18 mouse cellular contexts compared by ENCODE assay signal in the genomic region with DNA sequence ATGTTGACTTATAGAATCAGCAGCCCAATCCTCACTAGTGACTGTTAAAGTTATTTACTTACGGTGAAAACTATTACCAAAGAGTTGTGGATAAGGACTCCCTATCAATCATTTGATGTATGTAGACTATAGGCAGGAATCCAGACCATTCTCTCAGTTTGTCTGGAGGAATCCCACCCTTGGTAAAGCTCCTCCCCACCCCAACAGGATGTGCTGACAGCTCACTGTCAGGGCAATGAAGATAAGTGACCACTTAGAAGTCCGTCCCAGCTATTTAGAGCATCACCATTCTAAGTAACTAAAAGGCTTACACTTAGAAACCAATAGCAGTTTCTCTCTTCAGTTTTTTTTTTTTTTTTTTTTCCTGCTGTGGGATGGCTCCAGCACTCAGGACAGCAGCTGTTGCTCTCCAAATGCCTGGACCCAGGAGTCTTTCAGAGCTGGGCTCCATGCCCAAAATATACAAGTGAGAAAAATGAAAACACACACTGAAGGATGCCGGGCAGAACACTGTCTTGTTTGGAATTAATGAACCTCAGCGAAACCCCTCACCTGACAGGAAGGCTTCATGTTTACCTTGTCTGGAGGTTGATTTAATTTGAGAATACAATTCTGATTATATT. TPM values are rescaled to one million over a fixed set of nuclear protein-coding genes. Genes with fewer than 3 reads are reported as not detected.
DNase-seq lines count a peak whose midpoint lies in the region; ATAC-seq and TF ChIP-seq lines count a peak whose summit lies in the region.
"Had no signal": no experiment of that assay in that cellular context is flagged by ENCODE, and none has a peak within 500 bp of the region (broad histone marks: within the 10 kb centered on the region; RNA-seq: fewer than 3 reads in every experiment).

No protein-coding gene starts in this region.

- peak; percentile 3 for DNase-seq in embryo, embryonic 9.5 days (ENCODE audit: extremely low spot score)
- DNase-seq in embryo, embryonic 10.5 days (ENCODE audit: low spot score) = no peak
- DNase-seq in hindbrain, embryonic 10.5 days (ENCODE audit: low spot score) = no peak
- DNase-seq in midbrain, postnatal 0 days (ENCODE audit: low spot score) = peak; percentile 72
- DNase-seq in midbrain, embryonic 10.5 days (ENCODE audit: low spot score) = no peak
- no peak for DNase-seq in thymus, postnatal 10 days (ENCODE audit: low spot score in 2 of 2)
- DNase-seq: adrenal gland, postnatal 14 days; lung, postnatal 4 days; thymus, adult 18-20 months had no signal

- ATAC-seq in hindbrain, embryonic 16.5 days = peak; percentile 73
- no peak for ATAC-seq in midbrain, postnatal 0 days (ENCODE audit: low FRiP score)
- ATAC-seq in stomach, embryonic 15.5 days (ENCODE audit: insufficient read depth, low FRiP score, low read depth) = peak; percentile 18; the same call in 1 of the 2 replicates

- H3K9ac ChIP-seq in hindbrain, embryonic 16.5 days (ENCODE audit: low read depth, low read length) = no peak overlapping the region
- H3K9ac ChIP-seq in midbrain, postnatal 0 days (replicated peaks; ENCODE audit: low read length, poor library complexity, severe bottlenecking) = no peak overlapping the region
- H3K9ac ChIP-seq in stomach, embryonic 15.5 days = no peak overlapping the region
- H3K9ac ChIP-seq: heart, embryonic 12.5 days; hindbrain, embryonic 15.5 days; kidney, embryonic 15.5 days; liver, embryonic 14.5 days had no signal

- no peak for TF ChIP-seq CTCF in midbrain, postnatal 0 days (IDR thresholded peaks at IDR 0.05)

- no peaks in the 10 kb centered on the region for H3K36me3 ChIP-seq in hindbrain, embryonic 16.5 days (ENCODE audit: control insufficient read depth, insufficient read depth, low read length)
- H3K36me3 ChIP-seq in hindbrain, embryonic 10.5 days = no peaks in the 10 kb centered on the region
- no peaks in the 10 kb centered on the region for H3K36me3 ChIP-seq in midbrain, postnatal 0 days (ENCODE audit: insufficient read depth, low read length)
- H3K36me3 ChIP-seq in midbrain, embryonic 10.5 days = no peaks in the 10 kb centered on the region
- no peaks in the 10 kb centered on the region for H3K36me3 ChIP-seq in stomach, embryonic 15.5 days
- H3K36me3 ChIP-seq: heart, embryonic 12.5 days; hindbrain, embryonic 15.5 days; kidney, embryonic 15.5 days had no signal

- H3K4me3 ChIP-seq in hindbrain, embryonic 16.5 days (ENCODE audit: low read length) = no peak overlapping the region
- H3K4me3 ChIP-seq in hindbrain, embryonic 10.5 days = no peak overlapping the region
- H3K4me3 ChIP-seq in midbrain, postnatal 0 days (ENCODE audit: low read depth, low read length) = no peak overlapping the region
- H3K4me3 ChIP-seq in midbrain, embryonic 10.5 days = no peak overlapping the region
- H3K4me3 ChIP-seq in stomach, embryonic 15.5 days (replicated peaks) = no peak overlapping the region
- H3K4me3 ChIP-seq: heart, embryonic 12.5 days; hindbrain, embryonic 15.5 days; kidney, embryonic 15.5 days had no signal

- no peak overlapping the region for H3K4me2 ChIP-seq in hindbrain, embryonic 16.5 days (ENCODE audit: low read length)
- H3K4me2 ChIP-seq in midbrain, postnatal 0 days (ENCODE audit: low read depth, low read length, poor library complexity, severe bottlenecking) = no peak overlapping the region
- H3K4me2 ChIP-seq in stomach, embryonic 15.5 days = no peak overlapping the region
- H3K4me2 ChIP-seq: heart, embryonic 12.5 days; hindbrain, embryonic 15.5 days; kidney, embryonic 15.5 days had no signal

- 55% methylated on average over 4 of the region's 4 CpGs for WGBS in hindbrain, embryonic 16.5 days
- 81% methylated on average over 4 of the region's 4 CpGs for WGBS in hindbrain, embryonic 10.5 days
- 76% methylated on average over 4 of the region's 4 CpGs for WGBS in midbrain, postnatal 0 days
- 85% methylated on average over 4 of the region's 4 CpGs for WGBS in midbrain, embryonic 10.5 days
- WGBS in stomach, embryonic 15.5 days = 23% methylated on average over 4 of the region's 4 CpGs

- no peaks in the 10 kb centered on the region for H3K27me3 ChIP-seq in hindbrain, embryonic 16.5 days (replicated peaks; ENCODE audit: control insufficient read depth, insufficient read depth, low read length)
- H3K27me3 ChIP-seq in hindbrain, embryonic 10.5 days (ENCODE audit: insufficient read depth, poor library complexity, severe bottlenecking) = no peaks in the 10 kb centered on the region
- no peaks in the 10 kb centered on the region for H3K27me3 ChIP-seq in midbrain, postnatal 0 days (ENCODE audit: insufficient read depth, low read length)
- H3K27me3 ChIP-seq in midbrain, embryonic 10.5 days (ENCODE audit: low read depth, poor library complexity, severe bottlenecking) = no peaks in the 10 kb centered on the region
- H3K27me3 ChIP-seq in stomach, embryonic 15.5 days (replicated peaks) = no peaks in the 10 kb centered on the region
- H3K27me3 ChIP-seq: heart, embryonic 12.5 days; hindbrain, embryonic 15.5 days had no signal

- H3K4me1 ChIP-seq in hindbrain, embryonic 16.5 days (ENCODE audit: control insufficient read depth, insufficient read depth, low read depth, low read length) = no peaks in the 10 kb centered on the region
- no peaks in the 10 kb centered on the region for H3K4me1 ChIP-seq in hindbrain, embryonic 10.5 days (replicated peaks)
- no peaks in the 10 kb centered on the region for H3K4me1 ChIP-seq in midbrain, postnatal 0 days (ENCODE audit: insufficient read depth, low read length)
- no peaks in the 10 kb centered on the region for H3K4me1 ChIP-seq in midbrain, embryonic 10.5 days
- H3K4me1 ChIP-seq in stomach, embryonic 15.5 days = no peaks in the 10 kb centered on the region
- H3K4me1 ChIP-seq: kidney, embryonic 15.5 days had no signal

- no peaks in the 10 kb centered on the region for H3K9me3 ChIP-seq in hindbrain, embryonic 16.5 days (ENCODE audit: control insufficient read depth, low read length)
- no peaks in the 10 kb centered on the region for H3K9me3 ChIP-seq in hindbrain, embryonic 10.5 days
- H3K9me3 ChIP-seq in midbrain, postnatal 0 days (ENCODE audit: low read length) = no peaks in the 10 kb centered on the region
- H3K9me3 ChIP-seq in midbrain, embryonic 10.5 days (replicated peaks) = no peaks in the 10 kb centered on the region
- H3K9me3 ChIP-seq in stomach, embryonic 15.5 days = no peaks in the 10 kb centered on the region
- H3K9me3 ChIP-seq: heart, embryonic 12.5 days; hindbrain, embryonic 15.5 days; kidney, embryonic 15.5 days had no signal

- no peak overlapping the region for H3K27ac ChIP-seq in hindbrain, embryonic 16.5 days (ENCODE audit: low read depth, low read length)
- H3K27ac ChIP-seq in hindbrain, embryonic 10.5 days = no peak overlapping the region
- H3K27ac ChIP-seq in midbrain, postnatal 0 days (ENCODE audit: low read depth, low read length) = no peak overlapping the region
- H3K27ac ChIP-seq in midbrain, embryonic 10.5 days (replicated peaks) = no peak overlapping the region
- H3K27ac ChIP-seq in stomach, embryonic 15.5 days = no peak overlapping the region
- H3K27ac ChIP-seq: hindbrain, embryonic 15.5 days; kidney, embryonic 15.5 days; liver, embryonic 14.5 days had no signal

RNA-seq across cellular contexts. Expression of a gene that starts 58.9 kb away (rescaled TPM):
- polyA plus RNA-seq in hindbrain, embryonic 16.5 days (2015; fragmentation: Nextera tagmentation; extraction: Ambion mirVana) = 0.61 and 1.2 TPM in 2 replicates
- polyA plus RNA-seq in hindbrain, embryonic 10.5 days (2016; fragmentation: Nextera tagmentation; extraction: Ambion mirVana) = not detected in 2 replicates
- 0.47 and 1.5 TPM in 2 replicates for total RNA-seq in midbrain, postnatal 0 days (2014; rRNA removed)
- polyA plus RNA-seq in midbrain, postnatal 0 days (2015; fragmentation: Nextera tagmentation; extraction: Ambion mirVana) = 0.22 and 0.42 TPM in 2 replicates
- 0.20 and 0.52 TPM in 2 replicates for polyA plus RNA-seq in midbrain, embryonic 10.5 days (2016; fragmentation: Nextera tagmentation; extraction: Ambion mirVana)
- polyA plus RNA-seq in stomach, embryonic 15.5 days (2015; fragmentation: Nextera tagmentation; extraction: Ambion mirVana) = not detected in 2 replicates
- total RNA-seq: adrenal gland, postnatal 14 days; ES-E14 had no signal
- polyA plus RNA-seq: C2C12; heart, embryonic 12.5 days; kidney, embryonic 15.5 days; liver, embryonic 14.5 days; spleen, adult 2 months had no signal

RNA-seq across cellular contexts. Expression of a gene that starts 58.9 kb away (rescaled TPM):
- polyA plus RNA-seq in hindbrain, embryonic 16.5 days (2015; fragmentation: Nextera tagmentation; extraction: Ambion mirVana) = 4.8 and 5.1 TPM in 2 replicates
- polyA plus RNA-seq in hindbrain, embryonic 10.5 days (2016; fragmentation: Nextera tagmentation; extraction: Ambion mirVana) = 0.12 TPM in 1 of 2 replicates, not detected in the other
- 5.7 and 12.5 TPM in 2 replicates for total RNA-seq in midbrain, postnatal 0 days (2014; rRNA removed)
- 3.9 and 4.5 TPM in 2 replicates for polyA plus RNA-seq in midbrain, postnatal 0 days (2015; fragmentation: Nextera tagmentation; extraction: Ambion mirVana)
- 0.12 and 1.2 TPM in 2 replicates for polyA plus RNA-seq in midbrain, embryonic 10.5 days (2016; fragmentation: Nextera tagmentation; extraction: Ambion mirVana)
- polyA plus RNA-seq in stomach, embryonic 15.5 days (2015; fragmentation: Nextera tagmentation; extraction: Ambion mirVana) = 0.10 TPM in 2 replicates
- total RNA-seq: adrenal gland, postnatal 14 days; ES-E14 had no signal
- polyA plus RNA-seq: C2C12; heart, embryonic 12.5 days; kidney, embryonic 15.5 days; liver, embryonic 14.5 days; spleen, adult 2 months had no signal

Comparison
In these comparisons a context has a peak if more than half of its experiments do, and no peak if none do; other contexts are left out.
1. DNase-seq: peak in embryo, embryonic 9.5 days (single experiment) and midbrain, postnatal 0 days (single experiment); none in embryo, embryonic 10.5 days (single experiment), hindbrain, embryonic 10.5 days (single experiment), midbrain, embryonic 10.5 days (single experiment) and thymus, postnatal 10 days (0 of 2).